Mouse (Mus musculus) neural tube, embryonic 13.5 days (tissue): ENCODE data around the gene Ndufs6. TPM values are rescaled to one million over a fixed set of nuclear protein-coding genes. Genes with fewer than 3 reads are reported as not detected.

Source experiments
- ATAC-seq: fragments of 200-750 bp; cut with Nextera tagmentation; 2 replicates; pipeline ENCODE4 v1.8.0; 2017; ENCODE audit warnings: low read depth, mild to moderate bottlenecking, moderate TSS enrichment, moderate library complexity
- H3K27ac ChIP-seq: fragments of 300-500 bp; sonication (generic); replicated peaks from 2 replicates; pipeline ENCODE4 v1.5.1; 2015; ENCODE audit warnings: moderate library complexity, mild to moderate bottlenecking, inconsistent platforms
- H3K27me3 ChIP-seq: fragments of 300-500 bp; sonication (generic); 2 replicates; pipeline ENCODE4 v1.6.1; 2015; ENCODE audit warnings: mild to moderate bottlenecking, inconsistent platforms
- H3K36me3 ChIP-seq: fragments of 300-500 bp; sonication (generic); 2 replicates; pipeline ENCODE4 v1.6.1; 2015; ENCODE audit warnings: mild to moderate bottlenecking, inconsistent platforms
- H3K4me1 ChIP-seq: fragments of 300-500 bp; sonication (generic); replicated peaks from 2 replicates; pipeline ENCODE4 v1.6.1; 2015; ENCODE audit warnings: inconsistent platforms
- H3K4me2 ChIP-seq: fragments of 300-500 bp; sonication (generic); 2 replicates; pipeline ENCODE4 v1.6.1; 2015; ENCODE audit warnings: inconsistent platforms, mild to moderate bottlenecking, moderate library complexity
- H3K4me3 ChIP-seq: fragments of 300-500 bp; sonication (generic); 2 replicates; pipeline ENCODE4 v1.5.1; 2015; ENCODE audit warnings: mild to moderate bottlenecking, inconsistent platforms
- H3K9ac ChIP-seq: fragments of 300-500 bp; sonication (generic); 2 replicates; pipeline ENCODE4 v1.6.1; 2015; ENCODE audit warnings: moderate library complexity, mild to moderate bottlenecking, inconsistent platforms
- H3K9me3 ChIP-seq: fragments of 300-500 bp; sonication (generic); 2 replicates; pipeline ENCODE4 v1.6.1; 2016; ENCODE audit warnings: inconsistent platforms
- WGBS: fragments of 180-500 bp; shearing (Covaris S2); methylation state at CpG from one replicate; pipeline ENCODE4 v1.1.7; 2015; 5-methylcytosine and 5-hydroxymethylcytosine counted together
- polyA plus RNA-seq: library from polyadenylated mRNA; unstranded; fragments of >200 nt; fragmentation: Nextera tagmentation; extraction: Ambion mirVana; gene quantifications from 2 replicates; pipeline ENCODE4 v1.2.1, GENCODE M21; 2015

Ndufs6 gene
- polyA plus RNA-seq, 1 experiment from 2014 or later = 390 TPM

DNA sequence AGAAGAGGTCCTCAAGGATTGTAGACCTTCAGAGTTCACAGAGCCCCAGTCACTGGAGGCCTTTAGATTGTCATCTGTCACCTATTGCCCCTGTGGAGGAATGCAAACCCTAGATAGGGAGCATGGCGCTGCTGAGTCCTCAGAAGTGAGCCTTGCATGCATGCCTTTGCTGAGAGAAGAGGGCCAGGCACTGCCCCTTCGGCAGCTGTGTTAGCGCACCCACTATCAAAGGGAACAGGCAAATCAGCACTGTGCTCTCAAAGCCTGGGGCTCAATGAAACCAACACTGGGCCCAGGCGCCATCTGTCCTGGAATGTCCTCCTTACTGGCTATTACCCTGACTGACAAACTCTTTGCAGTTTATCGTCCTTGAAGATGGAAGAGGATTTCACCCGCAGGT is 23.6 kb downstream of the Ndufs6 start:
- H3K4me1 ChIP-seq = peaks cover 8% of the 10 kb centered on the region; the same call in 1 of the 2 replicates
- H3K9ac ChIP-seq = no peak overlapping the region
- peaks cover 47% of the 10 kb centered on the region for H3K27me3 ChIP-seq
- no peak for ATAC-seq
- no peak overlapping the region for H3K4me2 ChIP-seq
- H3K4me3 ChIP-seq = no peak overlapping the region
- WGBS = 57% methylated on average over 6 of the region's 6 CpGs
- H3K9me3 ChIP-seq = no peaks in the 10 kb centered on the region
- no peaks in the 10 kb centered on the region for H3K36me3 ChIP-seq
- H3K27ac ChIP-seq = no peak overlapping the region

DNA sequence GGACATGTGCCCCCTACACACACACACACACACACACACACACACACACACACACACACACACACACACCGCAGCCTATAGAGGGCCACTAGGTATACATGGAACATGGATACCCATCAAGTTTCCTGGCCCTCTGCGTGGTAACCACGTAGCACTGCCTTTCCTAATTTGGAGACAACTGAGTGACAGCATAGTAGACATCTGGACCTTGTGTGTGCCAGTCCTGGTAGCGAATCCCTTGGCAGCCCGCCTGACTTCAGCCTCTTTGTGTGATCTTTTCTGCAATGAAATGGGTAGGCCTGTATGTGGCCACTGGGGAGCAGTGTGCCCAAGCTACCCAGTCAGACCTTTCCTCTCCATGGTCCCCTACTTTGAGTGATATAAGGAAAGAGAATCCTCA is 29.0 kb downstream of the Ndufs6 start:
- ATAC-seq = no peak
- Histone ChIP-seq H3K9ac (no peak overlapping the region), H3K27ac (no peak overlapping the region), H3K9me3 (peaks cover 6% of the 10 kb centered on the region; the same call in 1 of the 2 replicates), H3K27me3 (peaks cover 3% of the 10 kb centered on the region; the same call in 1 of the 2 replicates), H3K4me2 (no peak overlapping the region), H3K4me3 (no peak overlapping the region), H3K36me3 (no peaks in the 10 kb centered on the region), H3K4me1 (no peaks in the 10 kb centered on the region)
- WGBS = 89% methylated on average over 5 of the region's 5 CpGs

DNA sequence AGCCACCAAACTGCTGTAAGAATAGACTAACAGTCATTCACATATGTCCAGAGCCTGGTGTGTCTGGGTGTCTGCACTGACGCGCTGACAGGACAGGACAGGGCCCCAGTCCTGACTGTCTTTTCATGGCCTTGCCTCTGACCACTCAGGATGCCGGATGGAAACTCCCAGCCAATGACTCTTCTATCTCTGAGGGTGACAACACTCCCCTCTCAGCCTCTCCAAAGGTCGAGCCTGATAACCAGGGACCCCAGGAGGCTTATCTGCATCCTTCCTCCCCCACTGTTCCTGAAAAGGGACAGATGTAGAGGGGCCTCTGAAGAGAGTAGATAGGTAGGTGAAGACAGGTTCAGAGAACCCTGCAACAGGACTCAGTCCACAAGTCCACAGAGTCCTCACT is 29.6 kb downstream of the Ndufs6 start:
- Histone ChIP-seq H3K9ac (no peak overlapping the region), H3K27ac (no peak overlapping the region), H3K4me3 (no peak overlapping the region), H3K9me3 (peaks cover 6% of the 10 kb centered on the region; the same call in 1 of the 2 replicates), H3K27me3 (peaks cover 3% of the 10 kb centered on the region; the same call in 1 of the 2 replicates), H3K4me1 (no peaks in the 10 kb centered on the region), H3K36me3 (no peaks in the 10 kb centered on the region), H3K4me2 (no peak overlapping the region)
- 75% methylated on average over 4 of the region's 4 CpGs for WGBS
- no peak for ATAC-seq

DNA sequence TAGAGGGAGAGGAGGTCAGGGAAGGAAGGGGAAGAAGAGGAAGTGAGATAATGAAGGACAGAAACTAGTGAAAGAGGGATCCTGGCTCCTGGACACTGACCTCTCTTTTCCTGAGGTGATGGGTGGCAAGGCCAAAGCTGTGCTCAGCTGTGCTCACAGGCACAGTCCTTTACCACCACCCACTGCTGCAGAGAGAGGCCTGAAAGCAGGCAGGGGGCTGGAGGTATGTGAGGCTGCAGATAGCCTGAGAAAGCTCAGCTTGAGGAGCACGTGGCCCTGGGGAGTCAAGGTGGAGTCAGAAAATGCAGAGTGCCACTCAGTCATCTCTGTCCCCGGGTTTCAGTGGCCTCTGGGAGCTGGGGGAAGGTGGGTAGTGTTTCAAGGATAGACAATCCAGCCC is 37.2 kb downstream of the Ndufs6 start:
- Histone ChIP-seq H3K9ac (no peak overlapping the region), H3K4me2 (no peak overlapping the region), H3K36me3 (no peaks in the 10 kb centered on the region), H3K27me3 (peaks cover 12% of the 10 kb centered on the region; the same call in 1 of the 2 replicates), H3K4me1 (no peaks in the 10 kb centered on the region), H3K27ac (no peak overlapping the region), H3K4me3 (no peak overlapping the region), H3K9me3 (peaks cover 6% of the 10 kb centered on the region; the same call in 1 of the 2 replicates)
- 35% methylated on average over 2 of the region's 2 CpGs for WGBS
- no peak for ATAC-seq

DNA sequence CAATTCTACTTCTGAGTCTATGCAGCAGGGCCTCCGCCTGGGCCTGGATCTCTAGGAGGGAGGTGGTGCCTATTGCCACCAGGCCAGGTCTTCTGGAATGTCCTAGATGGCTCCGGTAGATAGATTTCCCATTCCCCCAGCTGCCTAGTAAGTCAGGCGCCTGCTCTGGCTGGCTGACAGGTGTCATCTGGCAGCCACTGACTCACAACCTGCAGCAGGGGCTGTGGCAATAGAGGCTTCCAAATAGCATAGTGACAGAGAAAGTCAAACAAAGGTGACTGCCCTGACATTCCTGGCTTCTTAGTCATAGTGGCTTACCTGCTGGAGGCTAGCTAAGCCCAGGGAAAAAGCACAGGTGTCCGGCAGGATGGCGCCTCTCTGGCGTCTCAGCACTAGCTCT is 38.1 kb downstream of the Ndufs6 start:
- no peaks in the 10 kb centered on the region for H3K36me3 ChIP-seq
- H3K27ac ChIP-seq = no peak overlapping the region
- no peak overlapping the region for H3K4me3 ChIP-seq
- peaks cover 12% of the 10 kb centered on the region; the same call in 1 of the 2 replicates for H3K27me3 ChIP-seq
- H3K9me3 ChIP-seq = peaks cover 6% of the 10 kb centered on the region; the same call in 1 of the 2 replicates
- ATAC-seq = no peak
- WGBS = 92% methylated on average over 6 of the region's 6 CpGs
- H3K9ac ChIP-seq = no peak overlapping the region
- no peaks in the 10 kb centered on the region for H3K4me1 ChIP-seq
- H3K4me2 ChIP-seq = no peak overlapping the region

DNA sequence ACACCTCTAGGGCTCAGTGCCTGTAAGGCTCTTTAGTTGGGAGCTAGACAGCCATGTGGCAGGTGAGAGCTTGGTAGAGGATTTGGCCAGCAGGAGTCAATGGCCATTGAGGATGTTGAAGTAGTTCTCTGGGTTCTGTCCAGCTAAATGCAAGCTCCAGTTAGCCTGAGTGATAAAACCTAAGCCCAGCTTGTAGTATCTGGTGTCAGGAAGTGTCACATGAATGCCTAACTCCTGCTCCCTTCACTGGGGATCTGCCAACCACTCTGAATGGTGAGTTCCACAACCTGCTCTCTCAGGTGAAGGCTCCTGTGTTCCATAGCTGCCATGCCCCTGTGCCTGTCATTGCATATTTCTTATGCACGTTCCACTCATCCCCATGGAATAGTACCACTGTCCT is 44.8 kb downstream of the Ndufs6 start:
- Histone ChIP-seq H3K36me3 (no peaks in the 10 kb centered on the region), H3K4me3 (no peak overlapping the region), H3K4me1 (no peaks in the 10 kb centered on the region), H3K9ac (no peak overlapping the region), H3K27me3 (peaks cover 40% of the 10 kb centered on the region), H3K9me3 (no peaks in the 10 kb centered on the region), H3K4me2 (no peak overlapping the region), H3K27ac (no peak overlapping the region)
- 97% methylated on average over 1 of the region's 1 CpGs for WGBS
- no peak for ATAC-seq

DNA sequence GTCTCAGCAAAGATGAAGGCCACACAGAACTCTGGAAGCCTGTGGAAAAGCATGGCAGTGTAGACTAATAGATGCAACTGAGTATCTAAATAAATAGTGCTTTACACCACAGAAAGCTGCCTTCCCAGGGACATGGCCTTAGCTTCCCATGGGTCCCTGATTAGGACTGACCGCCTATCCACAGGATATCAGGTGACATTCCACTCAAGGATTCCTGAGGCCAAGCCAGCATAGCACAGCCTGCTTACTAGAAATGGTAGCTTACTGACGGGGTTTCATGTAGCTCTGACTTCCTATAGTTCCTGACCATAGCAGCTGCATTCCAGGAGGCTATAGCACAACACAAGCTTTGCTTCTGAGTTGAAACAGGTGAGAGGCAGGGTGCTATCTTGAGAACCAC is 45.9 kb downstream of the Ndufs6 start:
- ATAC-seq = no peak
- Histone ChIP-seq H3K9me3 (no peaks in the 10 kb centered on the region), H3K4me2 (no peak overlapping the region), H3K4me3 (no peak overlapping the region), H3K4me1 (no peaks in the 10 kb centered on the region), H3K27me3 (peaks cover 44% of the 10 kb centered on the region), H3K9ac (no peak overlapping the region), H3K36me3 (no peaks in the 10 kb centered on the region), H3K27ac (no peak overlapping the region)
- 83% methylated on average over 2 of the region's 2 CpGs for WGBS

DNA sequence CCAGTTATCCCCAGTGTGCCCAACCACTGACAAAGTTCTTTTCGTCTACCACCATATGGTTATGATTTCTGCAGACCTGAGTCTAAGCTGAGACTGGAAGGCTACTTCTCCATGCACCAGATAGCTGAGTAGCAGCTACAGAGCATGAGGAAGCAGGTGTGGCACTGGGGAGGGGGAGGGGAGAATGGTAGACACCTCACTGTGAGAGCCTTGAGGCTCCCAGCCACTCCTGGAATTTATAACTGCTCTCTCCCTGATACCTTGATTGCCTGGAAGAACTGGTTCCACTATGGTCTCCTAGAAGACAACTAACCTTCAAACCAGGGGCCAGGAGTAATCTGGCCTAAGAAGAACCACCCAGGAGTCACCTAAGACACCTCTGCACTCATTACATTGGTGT is 49.1 kb downstream of the Ndufs6 start:
- H3K27ac ChIP-seq = no peak overlapping the region
- ATAC-seq = no peak
- H3K9me3 ChIP-seq = no peaks in the 10 kb centered on the region
- H3K9ac ChIP-seq = no peak overlapping the region
- H3K4me2 ChIP-seq = no peak overlapping the region
- no peak overlapping the region for H3K4me3 ChIP-seq
- no peaks in the 10 kb centered on the region for H3K4me1 ChIP-seq
- peaks cover 65% of the 10 kb centered on the region for H3K27me3 ChIP-seq
- H3K36me3 ChIP-seq = no peaks in the 10 kb centered on the region
- 86% methylated on average over 1 of the region's 1 CpGs for WGBS

DNA sequence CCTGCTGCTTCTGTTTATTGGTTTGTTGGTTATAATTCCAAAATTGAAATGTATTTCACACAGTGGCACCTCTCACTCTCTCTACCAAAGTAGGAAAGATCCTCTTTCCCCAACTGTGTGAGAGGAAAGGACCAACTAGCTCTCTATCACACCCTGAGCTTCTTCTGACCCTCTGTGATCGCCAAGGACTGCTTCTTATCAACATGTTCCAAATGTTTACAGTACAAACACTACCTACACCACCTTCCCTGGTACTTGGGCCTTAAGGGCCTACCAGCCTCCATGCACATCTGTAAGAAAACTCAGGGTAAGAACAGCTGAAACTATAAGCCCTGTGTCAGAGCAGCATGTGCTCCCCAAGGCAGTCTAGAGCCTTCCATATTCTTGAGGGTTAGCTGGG is 50.5 kb downstream of the Ndufs6 start:
- peaks cover 5% of the 10 kb centered on the region; the same call in 1 of the 2 replicates for H3K4me1 ChIP-seq
- no peaks in the 10 kb centered on the region for H3K36me3 ChIP-seq
- H3K4me3 ChIP-seq = no peak overlapping the region
- H3K27ac ChIP-seq = no peak overlapping the region
- no peaks in the 10 kb centered on the region for H3K9me3 ChIP-seq
- H3K4me2 ChIP-seq = no peak overlapping the region
- H3K9ac ChIP-seq = no peak overlapping the region
- 77% methylated on average over 1 of the region's 1 CpGs for whole genome bisulfite sequencing
- peaks cover 69% of the 10 kb centered on the region for H3K27me3 ChIP-seq
- ATAC-seq = no peak

DNA sequence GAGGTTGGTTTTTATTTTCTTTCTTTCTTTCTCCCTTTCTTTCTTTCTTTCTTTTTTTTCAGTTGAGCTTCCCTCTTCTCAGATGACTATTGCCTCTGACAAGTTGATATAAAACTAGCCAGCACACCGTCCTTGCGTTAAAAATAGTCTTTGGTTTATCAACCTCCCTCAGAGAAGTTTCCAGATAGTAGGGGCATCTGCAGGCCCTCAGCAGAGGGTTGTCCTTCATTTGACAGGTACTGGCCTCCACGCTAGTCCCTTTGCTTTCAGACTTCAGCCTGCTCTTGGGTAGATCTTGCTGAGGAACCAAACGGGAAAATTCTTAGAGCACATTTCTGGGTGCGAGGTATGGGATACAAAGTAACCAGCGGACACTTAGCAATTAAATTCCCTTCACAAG is 51.0 kb downstream of the Ndufs6 start:
- Histone ChIP-seq H3K4me2 (no peak overlapping the region), H3K27ac (no peak overlapping the region), H3K36me3 (no peaks in the 10 kb centered on the region), H3K27me3 (peaks cover 69% of the 10 kb centered on the region), H3K9me3 (no peaks in the 10 kb centered on the region), H3K4me1 (peaks cover 10% of the 10 kb centered on the region), H3K9ac (no peak overlapping the region), H3K4me3 (no peak overlapping the region)
- 89% methylated on average over 6 of the region's 6 CpGs for WGBS
- no peak for ATAC-seq

DNA sequence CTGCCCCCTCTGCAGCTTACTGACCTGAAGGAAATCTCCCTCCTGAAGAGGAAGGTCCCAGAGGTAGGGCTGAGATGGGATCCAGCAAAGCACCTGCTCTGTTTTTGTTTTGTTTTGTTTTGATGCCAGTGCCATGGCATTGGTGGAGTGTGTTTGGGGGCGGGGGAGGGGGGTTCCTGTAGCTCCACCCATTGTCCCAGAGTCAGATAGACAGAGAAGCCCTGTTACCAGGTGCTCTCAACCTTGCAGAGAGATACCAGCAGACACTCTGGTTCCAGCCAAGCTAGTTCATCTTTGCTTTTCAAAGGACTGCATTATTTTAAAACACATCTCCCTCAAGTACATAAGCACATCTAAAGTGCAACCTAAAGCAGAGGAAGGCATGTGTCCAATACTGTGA is 54.8 kb downstream of the Ndufs6 start:
- Histone ChIP-seq H3K27me3 (peaks cover 92% of the 10 kb centered on the region), H3K4me2 (no peak overlapping the region), H3K4me3 (no peak overlapping the region), H3K9me3 (no peaks in the 10 kb centered on the region), H3K9ac (no peak overlapping the region), H3K4me1 (peaks cover 32% of the 10 kb centered on the region), H3K36me3 (no peaks in the 10 kb centered on the region), H3K27ac (no peak overlapping the region)
- ATAC-seq = no peak
- 58% methylated on average over 1 of the region's 1 CpGs for WGBS

DNA sequence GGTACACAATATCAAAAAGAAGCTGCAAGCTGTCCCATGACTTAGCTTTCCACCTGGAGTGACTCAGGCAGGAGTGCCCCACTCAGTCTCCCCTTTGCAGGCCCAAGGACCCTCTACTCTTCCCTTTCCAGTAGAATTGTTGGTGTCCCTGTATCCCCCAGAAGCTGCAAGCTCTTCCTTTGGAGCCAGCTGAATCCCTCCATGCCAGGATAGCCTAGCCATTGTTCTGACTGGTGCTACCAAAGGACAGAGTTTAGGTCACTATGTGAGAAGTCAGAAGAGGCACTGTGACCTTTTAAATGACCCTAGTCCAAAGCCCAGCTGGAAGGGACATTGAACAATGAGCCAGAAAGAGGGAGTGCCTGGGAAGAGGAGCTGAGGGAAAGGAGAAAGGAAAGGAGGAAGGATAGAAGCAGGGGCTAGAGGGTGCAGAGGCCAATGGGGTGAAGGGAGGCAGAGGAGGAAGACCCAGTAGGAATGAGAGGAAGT is 55.5 kb downstream of the Ndufs6 start:
- Histone ChIP-seq H3K36me3 (no peaks in the 10 kb centered on the region), H3K4me3 (no peak overlapping the region), H3K9ac (no peak overlapping the region), H3K27me3 (peaks cover 95% of the 10 kb centered on the region), H3K9me3 (no peaks in the 10 kb centered on the region), H3K4me2 (no peak overlapping the region), H3K4me1 (peaks cover 34% of the 10 kb centered on the region), H3K27ac (no peak overlapping the region)
- ATAC-seq = no peak
